Mouse (Mus musculus): ENCODE measurements around the gene Vps52. TPM values are rescaled to one million over a fixed set of nuclear protein-coding genes. Genes with fewer than 3 reads are reported as not detected.

The Vps52 gene
- total and polyA plus RNA-seq, 3 experiments: 34.3 to 73.6 (median 39.9) TPM

- DNase-seq (ENCODE audit: extremely low read depth): no peak
- in situ Hi-C loops (cut with MboI; ENCODE audit: low pct_ligation_motif_present, low pct_unique_long_range_greater_than_20kb, low sequenced_read_pairs) (no loop called here), dilution Hi-C loops (cut with MboI; ENCODE audit: extremely low pct_ligation_motif_present, extremely low pct_unique_long_range_greater_than_20kb, low sequenced_read_pairs) (no loop called here)
- Histone ChIP-seq H3K9me3 (replicated peaks; ENCODE audit: low read length) (no peaks in the 10 kb centered on the region), H3K9ac (ENCODE audit: insufficient read depth, low read depth) (no peak overlapping the region), H3K4me3 (replicated peaks in 1 of 3; ENCODE audit: low read depth in 2 of 3, low read length in 2 of 3, poor library complexity in 1 of 3) (no peak overlapping the region), H3K27me3 (replicated peaks) (no peaks in the 10 kb centered on the region), H3K4me2 (ENCODE audit: insufficient read depth, low read depth, poor library complexity, severe bottlenecking) (no peak overlapping the region), H3K27ac (ENCODE audit: insufficient read depth, low read depth) (no peak overlapping the region), H3K4me1 (ENCODE audit: control insufficient read depth in 1 of 2, insufficient read depth in 2 of 2) (peaks cover 4 to 27% of the 10 kb centered on the region in 2 experiments), H3K36me3 (replicated peaks in 1 of 2; ENCODE audit: control insufficient read depth in 1 of 2, insufficient read depth in 1 of 2, low read length in 1 of 2) (peaks cover 36 to 70% of the 10 kb centered on the region in 2 experiments), H3K79me2 (replicated peaks; ENCODE audit: control insufficient read depth, extremely low read depth, insufficient read depth, poor library complexity, severe bottlenecking) (0 out of 2 replicates have a peak, but pooled peaks cover 2% of the 10 kb centered on the region)
- TF ChIP-seq CTCF (conservative IDR thresholded peaks at IDR 0.05 in 1 of 2, IDR thresholded peaks at IDR 0.05 in 1 of 2; ENCODE audit: low read depth in 2 of 2, low read length in 2 of 2) (no peak), MAFK (IDR thresholded peaks at IDR 0.05; ENCODE audit: insufficient replicate concordance, low read length) (no peak), CHD2 (IDR thresholded peaks at IDR 0.05; ENCODE audit: low read length) (no peak), RAD21 (IDR thresholded peaks at IDR 0.05; ENCODE audit: low read depth, low read length) (no peak), KAT2A (IDR thresholded peaks at IDR 0.05; ENCODE audit: insufficient replicate concordance, low read length) (no peak), ZNF384 (IDR thresholded peaks at IDR 0.05; ENCODE audit: low read depth, low read length) (no peak), ETS1 (conservative IDR thresholded peaks at IDR 0.05; ENCODE audit: low read depth, low read length) (no peak), CHD1 (IDR thresholded peaks at IDR 0.05; ENCODE audit: low read depth, low read length) (no peak), TBP (conservative IDR thresholded peaks at IDR 0.05; ENCODE audit: low read depth, low read length) (no peak), HCFC1 (IDR thresholded peaks at IDR 0.05; ENCODE audit: low read depth, low read length) (no peak), JUND (conservative IDR thresholded peaks at IDR 0.05; ENCODE audit: low read depth, low read length) (no peak), MEF2A (IDR thresholded peaks at IDR 0.05; ENCODE audit: borderline replicate concordance, low read depth, low read length) (no peak)
These were observed 23.7 kb upstream of the Vps52 start for GRCm38 (mm10) chr17:33931947-33932346.

- H3K4me1 ChIP-seq (ENCODE audit: control insufficient read depth in 1 of 2, insufficient read depth in 2 of 2): peaks cover 4 to 27% of the 10 kb centered on the region in 2 experiments
- no peak overlapping the region for H3K4me3 ChIP-seq (replicated peaks in 1 of 3; ENCODE audit: low read depth in 2 of 3, low read length in 2 of 3, poor library complexity in 1 of 3)
- in situ Hi-C loops (cut with MboI; ENCODE audit: low pct_ligation_motif_present, low pct_unique_long_range_greater_than_20kb, low sequenced_read_pairs): no loop called here
- no peak overlapping the region for H3K9ac ChIP-seq (ENCODE audit: insufficient read depth, low read depth)
- no peaks in the 10 kb centered on the region for H3K9me3 ChIP-seq (replicated peaks; ENCODE audit: low read length)
- dilution Hi-C loops (cut with MboI; ENCODE audit: extremely low pct_ligation_motif_present, extremely low pct_unique_long_range_greater_than_20kb, low sequenced_read_pairs): no loop called here
- H3K4me2 ChIP-seq (ENCODE audit: insufficient read depth, low read depth, poor library complexity, severe bottlenecking): no peak overlapping the region
- H3K27ac ChIP-seq (ENCODE audit: insufficient read depth, low read depth): no peak overlapping the region
- H3K36me3 ChIP-seq (replicated peaks in 1 of 2; ENCODE audit: control insufficient read depth in 1 of 2, insufficient read depth in 1 of 2, low read length in 1 of 2): peaks cover 36 to 70% of the 10 kb centered on the region in 2 experiments
- DNase-seq (ENCODE audit: extremely low read depth): no peak
- H3K79me2 ChIP-seq (replicated peaks; ENCODE audit: control insufficient read depth, extremely low read depth, insufficient read depth, poor library complexity, severe bottlenecking): 0 out of 2 replicates have a peak, but pooled peaks cover 2% of the 10 kb centered on the region
- TF ChIP-seq USF2 (conservative IDR thresholded peaks at IDR 0.05; ENCODE audit: low read depth, low read length) (no peak), TCF12 (IDR thresholded peaks at IDR 0.05; ENCODE audit: low read depth, low read length) (no peak), MAX (IDR thresholded peaks at IDR 0.05; ENCODE audit: low read length) (no peak), ZKSCAN1 (IDR thresholded peaks at IDR 0.05; ENCODE audit: borderline replicate concordance, low read depth, low read length) (no peak), SIN3A (IDR thresholded peaks at IDR 0.05; ENCODE audit: low read length) (no peak), ETS1 (conservative IDR thresholded peaks at IDR 0.05; ENCODE audit: low read depth, low read length) (no peak)
- H3K27me3 ChIP-seq (replicated peaks): no peaks in the 10 kb centered on the region
These were observed 23.2 kb upstream of the Vps52 start for GRCm38 (mm10) chr17:33932448-33932847.

All from CH12.LX (cell line).